Mouse (Mus musculus) thymus, adult 2 months (tissue): ENCODE measurements around the gene Foxn2.

Source experiments
- CTCF ChIP-seq: fragments of 200-500 bp; IDR thresholded peaks from 2 replicates; pipeline ENCODE4 v1.5.1; 2012; ENCODE audit warnings: mild to moderate bottlenecking, control low read depth, low read length, moderate library complexity, borderline replicate concordance; ENCODE audit not compliant: control insufficient read depth, poor library complexity, insufficient read depth; ENCODE audit errors: extremely low read depth
- POLR2A ChIP-seq: fragments of 200-500 bp; IDR thresholded peaks from 2 replicates; pipeline ENCODE4 v1.6.1; 2012; ENCODE audit warnings: mild to moderate bottlenecking, low read length, control low read depth, moderate library complexity; ENCODE audit not compliant: control insufficient read depth, poor library complexity, insufficient read depth; ENCODE audit errors: extremely low read depth

- TF ChIP-seq CTCF (no peak), POLR2A (no peak)
Measured at GRCm38 (mm10) chr17:88436284-88436683, 4.2 kb upstream of the Foxn2 start.
